Mouse (Mus musculus) lung, postnatal 0 days (tissue): ENCODE results near the gene Ablim1. TPM values are rescaled to one million over a fixed set of nuclear protein-coding genes. Genes with fewer than 3 reads are reported as not detected.

Experiments
- ATAC-seq: fragments of 200-750 bp; cut with Nextera tagmentation; 2 replicates; pipeline ENCODE4 v1.8.0; 2017; ENCODE audit warnings: moderate library complexity
- DNase-seq: peaks from one replicate; pipeline ENCODE4 v3.0.0-alpha.2; 2016; ENCODE audit warnings: low spot score
- H3K27ac ChIP-seq: fragments of 300-500 bp; sonication (generic); 2 replicates; pipeline ENCODE4 v1.5.1; 2014; ENCODE audit warnings: antibody characterized with exemption, mild to moderate bottlenecking, low read length, mixed read lengths
- H3K27me3 ChIP-seq: fragments of 300-500 bp; sonication (generic); replicated peaks from 2 replicates; pipeline ENCODE4 v1.6.1; 2014; ENCODE audit warnings: low read length, mixed read lengths; ENCODE audit not compliant: insufficient read depth
- H3K36me3 ChIP-seq: fragments of 300-500 bp; sonication (generic); 2 replicates; pipeline ENCODE4 v1.6.1; 2014; ENCODE audit warnings: low read length, mixed read lengths; ENCODE audit not compliant: insufficient read depth
- H3K4me1 ChIP-seq: fragments of 300-500 bp; sonication (generic); 2 replicates; pipeline ENCODE4 v1.6.1; 2014; ENCODE audit warnings: antibody characterized with exemption, low read depth, low read length, mixed read lengths; ENCODE audit not compliant: insufficient read depth
- H3K4me2 ChIP-seq: fragments of 300-500 bp; sonication (generic); replicated peaks from 2 replicates; pipeline ENCODE4 v1.6.1; 2014; ENCODE audit warnings: low read depth, mild to moderate bottlenecking, low read length, moderate library complexity, mixed read lengths
- H3K4me3 ChIP-seq: fragments of 300-500 bp; sonication (generic); 2 replicates; pipeline ENCODE4 v1.5.1; 2014; ENCODE audit warnings: low read depth, low read length
- H3K9ac ChIP-seq: fragments of 300-500 bp; sonication (generic); replicated peaks from 2 replicates; pipeline ENCODE4 v1.6.1; 2014; ENCODE audit warnings: low read depth, mild to moderate bottlenecking
- H3K9me3 ChIP-seq: fragments of 300-500 bp; sonication (generic); 2 replicates; pipeline ENCODE4 v1.6.1; 2016; ENCODE audit warnings: low read length, mixed read lengths
- CTCF ChIP-seq: IDR thresholded peaks from 2 replicates; pipeline ENCODE4 v1.5.1; 2016; ENCODE audit warnings: antibody characterized with exemption, mild to moderate bottlenecking
- EP300 ChIP-seq: IDR thresholded peaks from 2 replicates; pipeline ENCODE4 v1.6.1; 2016; ENCODE audit warnings: antibody characterized with exemption, mild to moderate bottlenecking, control low read depth
- WGBS: fragments of 180-500 bp; shearing (Covaris S2); extraction: QIAGEN DNeasy Blood & Tissue Kit; methylation state at CpG from one replicate; pipeline ENCODE4 v1.1.7; 2014; 5-methylcytosine and 5-hydroxymethylcytosine counted together
- polyA plus RNA-seq: library from polyadenylated mRNA; unstranded; fragments of >200 nt; fragmentation: Nextera tagmentation; extraction: Ambion mirVana; gene quantifications from 2 replicates; pipeline ENCODE4 v1.2.1, GENCODE M21; 2015

The Ablim1 gene
- polyA plus RNA-seq, 1 experiment from 2014 or later, result 50.1 TPM

- no peak overlapping the region for H3K27ac ChIP-seq
- no peak overlapping the region for H3K4me2 ChIP-seq
- H3K9me3 ChIP-seq, result no peaks in the 10 kb centered on the region
- no peak overlapping the region for H3K9ac ChIP-seq
- TF ChIP-seq CTCF (no peak), EP300 (no peak)
- H3K36me3 ChIP-seq, result no peaks in the 10 kb centered on the region
- no peak for ATAC-seq
- H3K4me3 ChIP-seq, result no peak overlapping the region
- no peak for DNase-seq
- H3K4me1 ChIP-seq, result peaks cover 5% of the 10 kb centered on the region; the same call in 1 of the 2 replicates
- H3K27me3 ChIP-seq, result no peaks in the 10 kb centered on the region
These were observed 34.4 kb upstream of the Ablim1 start for GRCm38 (mm10) chr19:57349096-57349495.

- no peaks in the 10 kb centered on the region for H3K9me3 ChIP-seq
- H3K9ac ChIP-seq, result no peak overlapping the region
- 71% methylated on average over 1 of the region's 1 CpGs for WGBS
- H3K4me2 ChIP-seq, result no peak overlapping the region
- no peak overlapping the region for H3K27ac ChIP-seq
- H3K4me3 ChIP-seq, result no peak overlapping the region
- no peaks in the 10 kb centered on the region for H3K36me3 ChIP-seq
- no peaks in the 10 kb centered on the region for H3K27me3 ChIP-seq
- H3K4me1 ChIP-seq, result no peaks in the 10 kb centered on the region
- DNase-seq, result no peak
- ATAC-seq, result no peak
- TF ChIP-seq EP300 (no peak), CTCF (no peak)
These were observed 30.0 kb upstream of the Ablim1 start for GRCm38 (mm10) chr19:57344678-57345077.

GRCm38 (mm10) chr19:57343860-57344259, 29.1 kb upstream of the Ablim1 start:
- Histone ChIP-seq H3K36me3 (no peaks in the 10 kb centered on the region), H3K4me2 (no peak overlapping the region), H3K4me3 (no peak overlapping the region), H3K4me1 (no peaks in the 10 kb centered on the region), H3K9ac (no peak overlapping the region), H3K9me3 (no peaks in the 10 kb centered on the region), H3K27ac (no peak overlapping the region), H3K27me3 (no peaks in the 10 kb centered on the region)
- TF ChIP-seq CTCF (no peak), EP300 (no peak)
- 64% methylated on average over 5 of the region's 5 CpGs for WGBS
- no peak for DNase-seq
- ATAC-seq, result no peak

- Histone ChIP-seq H3K9me3 (no peaks in the 10 kb centered on the region), H3K27ac (peak overlapping the region; percentile 39), H3K4me3 (no peak overlapping the region), H3K36me3 (no peaks in the 10 kb centered on the region), H3K9ac (no peak overlapping the region), H3K4me1 (no peaks in the 10 kb centered on the region), H3K27me3 (no peaks in the 10 kb centered on the region), H3K4me2 (0 out of 2 replicates have a peak overlapping the region, but pooled peaks have one; percentile 14)
- TF ChIP-seq EP300, result peak; percentile 86
- no peak for TF ChIP-seq CTCF
- ATAC-seq, result peak; percentile 83
- WGBS, result 52% methylated on average over 8 of the region's 8 CpGs
- DNase-seq, result peak; percentile 72
These were observed 26.4 kb upstream of the Ablim1 start for GRCm38 (mm10) chr19:57340900-57341742.

GRCm38 (mm10) chr19:57339281-57339864, 24.7 kb upstream of the Ablim1 start:
- H3K36me3 ChIP-seq, result no peaks in the 10 kb centered on the region
- TF ChIP-seq EP300, result no peak
- TF ChIP-seq CTCF, result no peak
- H3K9ac ChIP-seq, result no peak overlapping the region
- H3K27ac ChIP-seq, result no peak overlapping the region
- DNase-seq (no peak), ATAC-seq (no peak)
- WGBS, result 65% methylated on average over 13 of the region's 13 CpGs
- no peak overlapping the region for H3K4me3 ChIP-seq
- no peaks in the 10 kb centered on the region for H3K4me1 ChIP-seq
- no peak overlapping the region for H3K4me2 ChIP-seq
- no peaks in the 10 kb centered on the region for H3K27me3 ChIP-seq
- no peaks in the 10 kb centered on the region for H3K9me3 ChIP-seq

GRCm38 (mm10) chr19:57335135-57335534, 20.4 kb upstream of the Ablim1 start:
- Histone ChIP-seq H3K27ac (no peak overlapping the region), H3K9ac (no peak overlapping the region), H3K36me3 (no peaks in the 10 kb centered on the region), H3K4me2 (no peak overlapping the region), H3K4me1 (no peaks in the 10 kb centered on the region), H3K27me3 (no peaks in the 10 kb centered on the region), H3K4me3 (no peak overlapping the region), H3K9me3 (no peaks in the 10 kb centered on the region)
- no peak for TF ChIP-seq CTCF
- no peak for TF ChIP-seq EP300
- DNase-seq, result no peak
- 64% methylated on average over 8 of the region's 8 CpGs for WGBS
- no peak for ATAC-seq
